Mouse (Mus musculus) heart, postnatal 14 days (tissue): Measurements from ENCODE around the gene Nos3. TPM values are rescaled to one million over a fixed set of nuclear protein-coding genes. Genes with fewer than 3 reads are reported as not detected.

Source experiments
- DNase-seq, 2 experiments: peaks; one replicate each; pipeline ENCODE4 v3.0.0; 2021 to 2022
- intact Hi-C: fragments of 180-260 bp; cut with DNase I; formaldehyde crosslinking; loops from one replicate; pipeline ENCODE4 v1.15.1; 2025
- total RNA-seq, 2 experiments: library from RNA; stranded (reverse); gene quantifications; 2 replicates each; pipeline ENCODE4 v1.2.3; 2021

The Nos3 gene
- total RNA-seq, 2 experiments from 2014 or later, result 34.5 to 35.6 TPM

DNA sequence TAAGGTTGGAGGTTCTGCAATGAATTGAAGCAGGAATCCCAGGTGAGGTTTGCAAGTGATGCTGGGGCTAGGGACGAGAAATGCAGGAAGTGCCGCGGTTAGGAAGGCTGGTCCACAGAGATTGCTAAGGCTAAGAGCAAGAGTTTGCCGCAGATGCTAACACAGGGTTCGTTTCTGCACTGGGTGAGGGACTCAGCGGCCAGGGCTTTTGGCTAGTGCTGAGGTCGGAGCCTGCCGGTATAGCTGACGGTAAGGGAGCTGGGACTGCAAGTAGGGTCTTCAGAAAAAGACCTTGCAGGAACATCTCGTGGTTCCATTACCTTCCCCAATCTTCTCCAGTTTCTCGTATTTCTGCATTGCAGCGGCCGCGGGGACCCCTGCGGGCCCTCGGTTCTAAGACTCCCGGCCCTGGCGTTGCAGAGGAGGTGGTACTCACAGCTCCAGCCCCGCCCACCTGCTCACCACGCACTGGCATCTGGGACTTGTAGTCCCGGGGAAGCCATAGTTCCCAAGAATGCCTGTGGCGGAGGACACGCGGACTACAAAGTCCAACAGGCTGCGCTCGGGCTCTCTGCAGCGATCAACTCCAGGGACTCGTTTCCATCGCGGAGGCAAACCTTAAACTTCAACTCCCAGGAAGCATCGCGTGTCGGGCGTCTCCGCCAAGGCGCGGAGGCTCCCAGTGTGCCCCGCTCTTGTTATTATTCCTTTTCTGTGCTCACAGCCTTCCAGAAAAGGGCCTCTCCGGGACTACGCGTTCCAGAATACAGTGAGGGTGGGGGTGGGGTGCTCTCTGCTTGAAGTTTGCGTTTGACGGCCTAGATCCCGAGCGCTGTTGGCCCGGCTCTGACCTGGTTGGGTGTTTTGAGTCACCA is 58.8 kb downstream of the Nos3 start, which contains the start of the genes Cdk5 and Slc4a2:
Gene Cdk5 (minus strand): TSS at position 402 of the 875 bp plus-strand sequence.
Gene Slc4a2 (plus strand): TSS at position 709 of the 875 bp plus-strand sequence.
- peak; percentile 95 to 98 for DNase-seq
- intact Hi-C loops, result loop anchor here (2.0 kb wide), 2 partner anchors 25 to 47 kb away; no protein-coding TSS in a partner anchor

DNA sequence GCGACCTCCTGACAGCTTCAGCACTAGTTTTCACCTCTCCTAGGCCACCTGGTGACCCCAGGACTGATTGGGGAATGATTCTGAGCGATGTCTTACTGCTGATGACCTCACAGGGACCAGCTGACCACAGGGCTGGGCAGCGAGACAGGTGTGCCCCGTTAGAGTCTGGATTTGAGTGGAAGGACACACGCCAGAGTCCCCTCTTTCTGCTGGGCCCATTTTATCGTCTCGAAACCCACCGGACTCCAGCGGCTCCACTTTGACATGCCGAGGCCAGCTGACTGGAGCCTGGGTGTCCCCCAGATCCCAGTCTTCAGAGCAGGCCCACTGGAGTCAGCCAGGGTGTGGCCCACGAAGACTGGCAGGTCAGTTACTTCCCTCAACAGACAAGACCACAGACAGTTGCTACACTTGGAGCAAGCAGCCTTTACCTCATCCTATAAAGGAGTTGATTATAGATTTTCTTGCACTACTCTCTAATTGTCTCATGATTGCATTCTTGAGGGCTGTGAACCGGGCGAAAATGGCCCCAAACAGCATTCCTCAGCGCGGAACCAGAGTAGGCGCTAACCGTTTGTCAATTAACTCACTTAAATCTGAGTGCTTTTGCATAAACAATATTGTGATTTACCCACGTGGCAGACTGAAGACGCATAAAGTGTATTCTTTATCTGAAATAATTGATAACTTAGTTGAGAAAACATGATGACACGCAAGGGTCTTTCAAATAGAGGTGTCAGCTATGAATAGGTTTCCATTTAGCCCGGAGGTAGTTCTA is 59.6 kb downstream of the Nos3 start:
- intact Hi-C loops, result loop anchor here (2.0 kb wide), 1 partner anchor 47 kb away; no protein-coding TSS in a partner anchor
- DNase-seq, result no peak

DNA sequence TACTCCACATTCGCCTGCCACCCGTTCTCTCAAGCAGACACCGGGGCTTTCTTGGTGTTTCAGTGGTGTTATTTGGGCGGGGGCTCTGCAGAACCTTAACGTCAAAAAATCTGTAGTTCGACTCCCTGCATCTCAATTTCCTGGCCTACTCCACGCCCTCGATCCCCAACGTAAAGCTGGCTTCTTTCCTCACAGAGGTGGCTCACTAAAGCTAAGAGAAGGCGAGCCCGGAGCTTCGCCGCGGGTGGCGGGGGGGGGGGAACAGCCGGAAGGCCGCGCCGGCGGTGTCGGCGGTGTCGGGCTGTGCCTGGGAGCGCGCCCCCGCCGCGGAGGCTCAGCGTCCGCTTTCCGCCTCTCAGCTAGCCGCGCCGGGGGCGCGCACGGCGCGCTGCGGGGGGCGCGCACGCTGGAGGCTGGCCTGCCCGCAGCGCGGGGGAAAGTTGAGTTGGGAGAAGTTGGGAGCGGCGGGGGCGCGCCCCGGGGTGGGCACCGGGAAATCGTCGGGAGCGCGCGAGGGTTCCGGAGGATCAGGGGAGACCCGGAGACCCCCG is 60.3 kb downstream of the Nos3 start:
- peak; percentile 89 to 93 for DNase-seq
- intact Hi-C loops, result loop anchor here (2.0 kb wide), 1 partner anchor 46 kb away; no protein-coding TSS in a partner anchor

DNA sequence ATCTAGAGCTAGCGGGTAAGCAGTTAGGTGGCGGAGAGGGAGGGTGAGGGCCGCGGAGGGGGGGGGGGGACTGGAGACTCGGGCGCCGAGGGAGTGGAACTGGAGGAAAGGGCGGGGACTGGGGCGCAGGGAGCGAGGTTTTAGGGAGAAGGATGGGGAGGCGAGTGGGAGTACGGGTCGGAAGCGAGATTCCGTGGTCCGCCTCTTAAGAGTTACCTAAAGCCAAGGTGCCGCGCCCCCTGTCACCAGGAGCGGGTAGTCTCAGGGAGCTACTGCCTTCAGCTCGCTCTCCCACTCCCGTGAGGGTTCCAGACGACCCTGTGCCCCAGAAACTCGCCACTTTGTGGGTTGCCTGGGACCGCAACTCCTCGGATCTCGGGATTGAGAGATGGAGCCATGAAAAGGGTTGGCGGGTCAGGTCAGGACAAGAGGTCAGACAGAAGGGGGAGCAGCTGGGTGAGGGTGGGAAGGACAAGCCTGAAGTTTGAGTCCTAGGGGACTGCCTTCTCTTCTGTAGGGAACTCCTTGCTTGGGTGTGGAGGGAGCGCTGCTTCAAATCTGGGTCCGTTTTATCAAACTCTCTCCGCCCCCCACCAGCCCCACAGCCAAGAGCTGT is 60.9 kb downstream of the Nos3 start:
- intact Hi-C loops, result loop anchor here (2.0 kb wide), 2 partner anchors 17 to 45 kb away; no protein-coding TSS in a partner anchor
- DNase-seq, result no peak

DNA sequence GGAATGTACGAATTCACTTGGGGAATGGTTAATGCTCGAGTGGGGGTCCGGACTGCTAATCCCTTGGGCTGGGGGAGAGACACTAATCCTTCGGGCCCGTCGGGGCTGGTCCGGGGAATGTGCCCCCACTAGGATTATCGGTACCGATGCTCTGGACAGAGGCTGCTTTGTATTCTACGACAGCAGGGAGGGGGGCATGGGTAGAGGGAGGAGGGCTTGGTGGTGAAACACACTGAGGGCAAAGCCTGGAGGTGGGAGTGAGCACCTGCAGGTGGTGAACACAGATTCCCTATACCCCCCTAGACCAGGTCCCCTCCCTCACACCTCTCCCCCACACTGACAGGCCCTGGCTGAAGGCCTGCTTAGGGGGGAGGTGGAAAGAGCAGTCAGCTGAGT is 61.4 kb downstream of the Nos3 start:
- DNase-seq, result peak in 1 of 2 experiments; percentile 25
- intact Hi-C loops, result loop anchor here (2.0 kb wide), 1 partner anchor 17 kb away; no protein-coding TSS in a partner anchor

DNA sequence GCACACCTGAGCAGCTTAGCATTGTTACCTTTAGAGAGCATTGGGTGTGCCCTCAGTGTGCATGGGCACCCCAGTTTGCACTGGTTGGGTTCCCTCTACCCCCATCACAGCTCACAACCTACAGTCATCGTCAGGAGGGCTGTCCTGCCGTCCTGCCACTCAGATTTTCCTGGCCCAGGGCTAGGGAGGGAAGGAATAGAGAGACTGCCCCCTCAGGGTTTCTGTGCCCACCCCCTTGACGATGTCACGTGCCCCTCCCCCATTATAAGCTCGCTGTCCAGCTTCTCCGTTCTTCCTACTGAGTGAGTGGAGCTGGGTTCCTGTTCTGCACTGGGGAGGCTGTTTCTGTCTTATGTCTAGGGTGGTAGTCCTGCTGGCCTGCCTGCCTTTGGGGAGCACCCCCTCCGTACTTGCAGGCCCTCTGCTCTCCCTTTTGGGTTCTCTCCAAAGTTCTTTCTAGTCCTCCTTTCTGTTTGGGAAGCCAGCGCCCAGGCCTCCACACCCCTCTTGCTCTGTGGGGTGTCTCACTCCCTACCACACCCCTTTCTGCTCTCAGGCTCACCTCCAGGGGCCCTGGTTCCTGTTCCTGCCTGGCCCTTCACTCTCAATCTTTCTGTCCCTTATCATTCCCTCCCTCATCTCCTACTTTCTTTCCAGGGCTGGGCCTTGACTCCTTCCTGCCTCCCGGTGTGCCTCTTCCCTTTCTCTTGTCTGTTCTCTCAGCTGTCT is 62.1 kb downstream of the Nos3 start:
- intact Hi-C loops, result loop anchor here (2.0 kb wide), 1 partner anchor 16 kb away; no protein-coding TSS in a partner anchor
- no peak for DNase-seq

DNA sequence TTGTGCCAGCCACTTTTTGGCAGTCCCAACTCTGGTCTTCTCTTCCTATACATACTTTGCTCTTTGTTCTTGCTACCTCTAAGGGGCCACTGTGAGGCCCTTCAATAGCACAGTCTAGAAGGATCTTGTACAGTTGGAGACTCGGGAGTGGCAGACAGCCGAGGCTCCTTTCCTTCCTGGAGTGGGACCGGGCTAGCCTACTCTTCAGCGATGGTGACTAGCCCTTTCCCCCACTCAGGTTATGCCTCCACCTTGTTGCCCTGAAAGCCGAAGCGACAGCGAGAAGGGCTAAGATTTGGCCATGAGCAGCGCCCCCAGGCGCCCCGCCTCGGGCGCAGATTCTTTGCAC is 62.6 kb downstream of the Nos3 start:
- intact Hi-C loops, result loop anchor here (2.0 kb wide), 1 partner anchor 16 kb away; no protein-coding TSS in a partner anchor
- DNase-seq, result no peak

DNA sequence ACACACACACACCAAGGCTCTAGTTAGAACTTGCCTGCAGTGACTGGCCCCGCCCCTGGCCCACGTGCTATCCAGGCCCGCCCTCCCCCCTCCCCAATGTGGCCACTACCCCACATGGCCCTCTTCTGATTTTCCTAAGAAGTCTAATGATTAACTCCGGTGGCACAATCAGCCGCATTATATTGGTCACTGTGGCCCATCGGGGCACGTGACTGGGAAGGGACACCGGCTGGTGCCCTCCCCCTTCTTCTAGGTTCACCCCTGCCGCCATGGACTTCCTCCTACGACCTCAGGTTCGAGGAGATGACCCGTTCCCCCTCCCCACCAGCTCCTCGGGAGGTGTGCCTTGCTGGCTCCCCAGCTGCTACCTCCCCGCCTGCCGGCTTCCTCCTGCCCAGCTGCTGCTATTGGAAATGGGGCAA is 63.4 kb downstream of the Nos3 start:
- no peak for DNase-seq
- intact Hi-C loops, result loop anchor here (2.0 kb wide), 1 partner anchor 15 kb away; no protein-coding TSS in a partner anchor

DNA sequence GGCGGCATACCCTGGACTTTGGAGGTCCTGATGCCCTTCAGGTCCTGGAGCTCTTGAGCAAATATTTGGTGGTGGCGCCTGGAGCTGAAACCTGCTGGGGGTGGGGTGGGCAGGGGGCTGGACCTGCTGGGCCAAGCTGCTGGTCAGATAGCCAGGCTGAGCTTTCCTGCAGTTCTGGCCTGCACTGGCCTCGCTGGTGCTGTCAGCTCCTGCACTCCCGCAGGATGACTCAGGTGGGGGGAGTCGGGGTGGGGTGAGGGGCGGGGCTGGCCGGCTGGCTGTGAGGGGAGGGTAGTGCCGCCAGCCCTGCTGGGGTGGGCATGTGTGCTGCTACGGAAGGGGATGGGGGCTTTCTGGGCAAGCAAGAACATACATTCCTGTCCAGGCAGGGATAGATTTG is 64.0 kb downstream of the Nos3 start:
- DNase-seq, result no peak
- intact Hi-C loops, result no loop called here

DNA sequence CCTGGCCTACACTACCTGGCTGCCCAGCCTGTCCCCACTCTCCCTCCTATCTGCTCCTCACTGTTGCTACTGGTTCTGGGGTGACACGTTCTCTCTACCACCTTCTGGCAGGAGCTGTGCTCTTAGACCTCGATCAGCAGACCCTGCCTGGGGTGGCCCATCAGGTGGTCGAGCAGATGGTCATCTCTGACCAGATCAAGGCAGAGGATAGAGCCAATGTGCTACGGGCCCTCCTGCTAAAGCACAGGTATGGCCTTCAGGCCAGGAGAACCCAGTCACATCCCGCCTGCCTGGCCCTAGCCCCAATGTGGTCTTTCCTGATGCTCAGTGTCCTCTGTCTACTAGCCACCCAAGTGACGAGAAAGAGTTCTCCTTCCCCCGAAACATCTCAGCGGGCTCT is 69.4 kb downstream of the Nos3 start:
- intact Hi-C loops, result no loop called here
- DNase-seq, result no peak

Other genes starting within 250 kb of the Nos3 start
- gene Nupl2, start 199.8 kb upstream of the Nos3 start, total RNA-seq, result 1 to 10 TPM; 7.1 to 8.3 TPM
- gene Kcnh2, start 13.2 kb upstream of the Nos3 start, total RNA-seq, result 10 to 100 TPM; 75.5 to 85.8 TPM
- under 1 TPM; 0.41 to 0.45 TPM for gene Atg9b, start 27.3 kb downstream of the Nos3 start, total RNA-seq
- 10 to 100 TPM; 81.9 to 87.0 TPM for gene Abcb8, start 28.9 kb downstream of the Nos3 start, total RNA-seq
- gene Asic3, start 48.6 kb downstream of the Nos3 start, total RNA-seq, result under 1 TPM in 1 of 2 experiments, not detected in 1; 0.39 TPM
- 10 to 100 TPM; 22.5 to 23.4 TPM for gene Cdk5, start 58.7 kb downstream of the Nos3 start, total RNA-seq
- 10 to 100 TPM; 41.3 to 51.5 TPM for gene Slc4a2, start 59.0 kb downstream of the Nos3 start, total RNA-seq
- gene Fastk, start 80.5 kb downstream of the Nos3 start, total RNA-seq, result 100 to 1,000 TPM; 239 to 243 TPM
- 10 to 100 TPM in 1 of 2 experiments, 1 to 10 TPM in 1; 9.2 to 10.9 TPM for gene Tmub1, start 83.0 kb downstream of the Nos3 start, total RNA-seq
- gene Agap3, start 87.4 kb downstream of the Nos3 start, total RNA-seq, result 10 to 100 TPM; 71.0 to 72.2 TPM
- gene Gbx1, start 162.4 kb downstream of the Nos3 start, total RNA-seq, result not detected
- 10 to 100 TPM; 70.2 to 72.5 TPM for gene Asb10, start 176.2 kb downstream of the Nos3 start, total RNA-seq
- gene 4931409K22Rik, start 192.0 kb downstream of the Nos3 start, total RNA-seq, result not detected
- 10 to 100 TPM; 44.0 to 45.7 TPM for gene Abcf2, start 212.7 kb downstream of the Nos3 start, total RNA-seq
- 10 to 100 TPM; 12.4 to 14.3 TPM for gene Chpf2, start 221.9 kb downstream of the Nos3 start, total RNA-seq